Mouse (Mus musculus): ENCODE measurements around the gene Kdm5c. TPM values are rescaled to one million over a fixed set of nuclear protein-coding genes. Genes with fewer than 3 reads are reported as not detected.

Gene Kdm5c
- 46.3 and 52.3 TPM in 2 replicates for polyA plus RNA-seq (2012; rRNA removed)

DNA sequence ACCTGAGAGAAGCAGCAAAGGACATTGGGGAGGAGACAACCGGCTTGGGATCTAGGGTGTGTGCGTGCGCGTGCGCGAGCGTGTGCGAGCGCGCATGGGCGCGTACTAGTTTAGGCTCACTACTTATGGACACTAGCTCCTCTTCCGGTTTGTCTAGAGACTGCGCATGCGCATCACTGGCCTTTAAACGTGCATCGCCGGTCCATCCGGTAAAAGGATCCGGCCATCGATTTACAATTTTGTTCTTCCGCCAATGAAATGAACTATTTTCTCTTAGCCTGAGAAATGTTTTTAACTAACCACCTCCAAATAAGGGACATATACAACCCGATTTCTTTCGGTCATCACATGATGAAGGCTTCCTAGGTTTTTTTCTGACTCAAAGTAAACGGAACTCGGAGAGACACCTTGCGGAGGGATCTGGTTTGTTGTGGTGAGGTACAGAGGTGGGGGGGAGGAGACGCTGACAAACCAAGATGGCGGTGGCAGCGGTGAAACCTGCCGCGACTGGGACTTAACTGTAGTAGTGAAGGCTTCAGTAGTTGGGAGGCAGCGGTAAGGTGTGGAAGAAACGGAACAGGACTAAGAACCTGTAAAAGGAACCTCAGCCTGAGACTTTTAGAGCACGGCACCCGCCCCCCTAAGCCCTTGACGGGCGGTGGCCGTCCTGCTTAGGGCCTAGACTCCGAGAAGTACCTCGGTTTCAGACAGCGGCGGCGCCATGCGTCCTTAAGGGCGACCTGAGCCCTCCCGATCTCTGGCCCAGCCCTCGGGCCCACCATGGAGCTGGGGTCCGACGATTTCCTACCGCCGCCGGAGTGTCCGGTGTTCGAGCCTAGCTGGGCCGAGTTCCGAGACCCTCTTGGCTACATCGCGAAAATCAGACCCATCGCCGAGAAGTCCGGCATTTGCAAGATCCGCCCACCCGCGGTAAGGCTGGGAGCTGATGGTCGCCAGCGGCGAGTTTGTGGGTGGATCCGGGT lies at the start of gene Kdm5c:
Kdm5c (plus strand) TSS at position 240 of the 983 bp plus-strand sequence.

Other genes starting within 250 kb of the Kdm5c start
- gene Hsd17b10, start 231.2 kb upstream of the Kdm5c start, polyA plus RNA-seq (2012; rRNA removed): 70.7 and 77.8 TPM in 2 replicates
- gene Ribc1, start 216.7 kb upstream of the Kdm5c start, polyA plus RNA-seq (2012; rRNA removed): 1.0 and 1.6 TPM in 2 replicates
- gene Smc1a, start 216.6 kb upstream of the Kdm5c start, polyA plus RNA-seq (2012; rRNA removed): 75.3 and 85.3 TPM in 2 replicates
- 8.4 and 9.3 TPM in 2 replicates for gene Iqsec2, start 88.8 kb upstream of the Kdm5c start, polyA plus RNA-seq (2012; rRNA removed)
- 21.3 and 23.3 TPM in 2 replicates for gene Kantr, start 94.5 kb downstream of the Kdm5c start, polyA plus RNA-seq (2012; rRNA removed)
- gene Tspyl2, start 109.4 kb downstream of the Kdm5c start, polyA plus RNA-seq (2012; rRNA removed): 142 and 144 TPM in 2 replicates
- gene Gpr173, start 135.7 kb downstream of the Kdm5c start, polyA plus RNA-seq (2012; rRNA removed): 20.2 and 21.0 TPM in 2 replicates

Measured in central nervous system, embryonic 14 days (tissue).